Mouse (Mus musculus) gastrocnemius, postnatal 4 days (tissue): ENCODE measurements around the gene Gm10197. TPM values are rescaled to one million over a fixed set of nuclear protein-coding genes. Genes with fewer than 3 reads are reported as not detected.
"Not testable (repeated sequence)": the region's sequence is repeated elsewhere in the genome, so short reads cannot be mapped to it uniquely, and the experiment has no call there.

ENCODE experiments used
- DNase-seq, 2 experiments: peaks; one replicate each; pipeline ENCODE4 v3.0.0; 2021 to 2022; ENCODE audit warnings: low spot score in 2 of 2, mixed read lengths in 2 of 2
- long read RNA-seq, 2 experiments: library from polyadenylated mRNA; stranded (forward); transcript quantifications; one replicate each; pipeline ENCODE4 v2.0.0; 2021
- total RNA-seq, 2 experiments: library from RNA; stranded (reverse); gene quantifications; 2 replicates each; pipeline ENCODE4 v1.2.3; 2021

Gene Gm10197
- not detected for total RNA-seq
- long read RNA-seq, experiment 1 = 0 reads
- long read RNA-seq, experiment 2 = 0 reads

GRCm38 (mm10) chr19:53371666-53372065 lies at the start of gene Gm10197:
Gene Gm10197, minus strand, starts transcription at chr19:53371766.
- DNase-seq = no peak

GRCm38 (mm10) chr19:53420924-53421582 lies 49.5 kb upstream of the Gm10197 start:
- DNase-seq = peak in 1 of 2 experiments; percentile 62

GRCm38 (mm10) chr19:53419834-53420233 lies 48.3 kb upstream of the Gm10197 start:
- peak in 1 of 2 experiments; percentile 49 for DNase-seq

GRCm38 (mm10) chr19:53415198-53415597 lies 43.6 kb upstream of the Gm10197 start:
- no peak for DNase-seq

DNA sequence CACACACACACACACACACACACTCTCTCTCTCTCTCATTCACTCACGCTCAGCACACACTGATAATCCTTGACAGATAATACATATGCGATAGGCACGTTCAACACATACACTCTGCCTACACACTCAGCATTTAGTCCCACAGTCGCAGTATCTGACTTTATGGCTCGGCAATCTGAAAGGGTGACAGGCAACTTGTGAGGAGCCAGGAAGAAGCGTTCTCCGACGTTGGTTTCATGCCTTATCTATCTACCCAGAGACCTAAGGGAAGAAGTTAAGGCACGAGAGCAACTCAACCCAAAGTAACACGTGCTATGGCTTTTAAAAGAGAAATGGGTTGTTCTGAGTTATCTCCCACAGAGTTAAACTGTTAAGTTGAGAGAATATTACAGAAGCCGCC lies 43.1 kb upstream of the Gm10197 start:
- no peak for DNase-seq

DNA sequence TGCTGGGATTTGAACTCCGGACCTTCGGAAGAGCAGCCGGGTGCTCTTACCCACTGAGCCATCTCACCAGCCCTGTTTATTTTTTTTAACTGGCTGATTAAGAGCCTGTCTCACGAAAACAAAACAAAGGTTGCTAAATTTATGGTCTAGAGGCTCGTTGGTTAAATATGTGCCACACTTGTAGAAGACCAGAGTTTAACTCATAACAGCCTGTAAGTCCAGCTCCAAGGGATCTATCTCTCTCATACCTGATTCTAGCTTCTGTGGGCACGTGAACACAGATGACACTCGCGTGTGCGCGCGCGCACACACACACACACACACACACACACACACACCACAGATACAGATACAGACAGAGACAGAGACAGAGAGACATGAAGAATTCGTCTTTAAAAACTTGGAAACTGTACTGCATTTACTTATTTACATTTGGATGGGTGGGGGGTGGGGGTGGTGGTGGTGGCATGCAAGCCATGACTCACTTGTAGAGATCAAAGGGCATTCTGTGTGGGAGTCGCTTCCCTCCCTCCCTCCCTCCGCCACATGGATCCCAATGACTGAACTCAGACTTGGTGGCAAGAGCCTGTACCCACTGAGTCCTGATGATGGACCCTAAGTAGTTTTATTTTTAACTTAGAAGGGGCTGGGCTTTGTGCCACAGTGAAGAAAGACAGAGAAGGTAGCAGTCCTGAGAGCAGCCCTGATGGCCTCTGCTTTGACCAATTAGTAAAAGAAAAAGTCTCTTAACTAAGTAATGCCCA lies 42.2 kb upstream of the Gm10197 start:
- no peak for DNase-seq

- no peak for DNase-seq
These were observed 40.7 kb upstream of the Gm10197 start for GRCm38 (mm10) chr19:53412149-53412848.

DNA sequence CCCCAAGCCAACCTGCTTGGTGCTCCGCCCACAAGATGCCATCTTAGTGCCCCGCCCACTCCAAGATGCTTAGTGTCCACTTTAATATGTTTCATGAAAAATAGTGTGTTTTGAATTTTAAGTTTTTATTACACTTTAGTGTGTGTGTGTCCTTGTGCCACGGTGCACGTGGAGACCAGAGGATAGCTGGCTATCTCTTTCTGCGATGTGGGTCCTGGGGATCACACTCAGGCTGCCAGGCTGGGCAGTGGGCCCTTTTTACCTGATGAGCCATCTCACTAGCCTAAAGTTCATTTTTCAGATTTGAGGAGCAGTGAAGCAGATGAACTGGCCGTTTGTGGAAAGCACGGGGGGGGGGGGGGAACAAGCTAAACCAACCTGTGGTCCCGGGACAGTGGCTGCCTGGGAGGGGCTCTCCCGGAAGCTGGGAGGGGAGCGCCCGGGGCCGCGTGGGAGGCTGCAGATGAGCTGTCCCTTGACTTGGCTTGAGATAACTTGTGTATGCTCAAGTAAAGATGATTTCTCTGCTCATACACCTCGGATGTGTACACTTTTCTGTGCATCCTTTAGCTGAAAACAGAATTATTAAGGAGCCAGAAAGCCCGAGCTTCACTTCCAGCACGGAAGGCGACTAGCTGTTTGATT lies 38.2 kb upstream of the Gm10197 start:
- no peak for DNase-seq

GRCm38 (mm10) chr19:53408398-53408797 lies 36.8 kb upstream of the Gm10197 start:
- no peak for DNase-seq

- no peak for DNase-seq
These were observed 35.8 kb upstream of the Gm10197 start for GRCm38 (mm10) chr19:53407350-53407749.

GRCm38 (mm10) chr19:53405810-53406209 lies 34.2 kb upstream of the Gm10197 start:
- DNase-seq = no peak

DNA sequence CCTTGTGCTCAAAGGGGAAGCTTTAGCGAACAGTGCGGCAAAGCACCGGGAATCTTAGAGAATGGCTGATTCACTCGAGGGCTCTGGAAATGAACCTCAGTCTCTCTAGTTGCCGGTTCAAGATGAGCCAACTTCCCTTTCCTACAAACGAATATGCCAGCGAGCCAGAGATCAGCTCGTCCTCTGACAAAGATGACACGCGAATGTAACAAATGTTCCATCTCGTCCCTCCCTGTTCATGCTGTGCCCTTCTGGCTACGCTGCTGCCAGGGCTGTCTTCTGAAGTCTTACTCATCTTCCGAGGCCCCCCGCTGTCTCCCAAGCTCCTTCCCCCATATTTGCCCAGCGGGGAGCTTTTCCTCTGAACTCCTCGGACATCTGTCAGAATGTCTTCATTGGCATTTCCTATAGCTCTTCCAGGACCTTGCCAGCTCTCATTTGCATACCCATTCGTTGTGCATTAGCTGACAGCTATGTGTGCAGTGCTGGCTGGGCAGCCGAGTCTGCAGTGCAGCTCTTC lies 33.3 kb upstream of the Gm10197 start:
- DNase-seq = no peak

DNA sequence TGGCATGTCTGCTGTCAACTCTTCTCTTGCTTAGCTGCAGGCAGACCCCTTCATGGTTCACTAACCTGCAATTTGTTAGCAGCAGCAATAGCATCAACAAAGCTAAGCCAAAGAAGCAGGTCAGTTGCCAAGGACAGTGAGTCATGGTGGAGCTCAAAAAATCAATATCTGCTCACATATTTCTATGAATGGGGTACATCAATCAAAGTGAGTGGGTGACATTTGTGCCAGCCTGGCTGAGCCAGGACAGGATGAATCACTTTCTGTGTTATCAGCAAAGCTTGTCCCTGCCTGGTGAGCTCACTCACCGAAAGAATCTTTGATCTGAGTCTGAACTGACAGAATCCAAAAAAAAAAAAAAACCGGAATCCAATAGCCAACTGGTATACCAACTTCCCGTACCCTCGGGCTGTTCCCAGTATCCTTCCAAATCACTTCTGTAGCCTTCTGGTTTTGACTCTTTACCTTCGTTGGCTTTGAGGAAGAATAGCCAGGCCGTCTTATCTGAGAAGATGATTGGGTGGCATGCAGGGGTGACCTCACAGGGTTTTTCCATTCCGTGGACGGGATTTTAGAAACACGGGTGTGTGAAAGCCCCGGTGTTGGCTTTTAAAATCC lies 32.8 kb upstream of the Gm10197 start:
- no peak for DNase-seq

DNA sequence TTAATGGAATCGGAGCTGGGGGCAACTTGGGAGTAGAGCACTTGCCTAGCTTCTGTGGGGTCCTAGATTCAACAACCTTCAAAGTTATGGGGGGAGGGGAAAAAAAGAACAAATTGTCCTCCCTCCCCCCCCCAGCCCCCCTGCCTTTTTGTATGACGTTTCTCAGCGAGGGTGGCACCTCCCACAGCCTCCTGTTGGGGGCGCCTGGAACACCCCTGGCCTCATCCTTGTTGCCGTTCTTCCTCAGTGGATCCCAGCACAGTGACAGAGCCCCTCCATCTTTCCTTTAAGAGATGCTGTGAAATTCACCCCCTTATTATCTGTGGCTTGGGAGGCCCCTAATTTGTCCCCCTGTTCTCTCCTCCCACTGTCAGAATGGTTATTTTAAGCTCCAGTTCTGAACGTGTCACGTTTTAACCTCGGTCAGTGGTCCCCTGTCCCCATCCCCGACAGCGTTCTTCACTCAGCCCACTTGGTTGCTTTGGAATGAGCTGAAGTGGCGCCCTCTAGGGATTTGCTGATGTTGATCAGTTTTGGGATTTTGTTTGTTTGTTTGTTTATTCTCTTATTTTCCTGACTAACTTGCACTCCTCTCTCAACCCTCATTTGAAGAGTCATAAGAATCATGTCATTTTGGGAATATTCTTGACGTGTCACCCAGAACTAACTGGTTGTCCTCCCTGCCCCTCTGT lies 31.3 kb upstream of the Gm10197 start:
- DNase-seq = no peak

DNA sequence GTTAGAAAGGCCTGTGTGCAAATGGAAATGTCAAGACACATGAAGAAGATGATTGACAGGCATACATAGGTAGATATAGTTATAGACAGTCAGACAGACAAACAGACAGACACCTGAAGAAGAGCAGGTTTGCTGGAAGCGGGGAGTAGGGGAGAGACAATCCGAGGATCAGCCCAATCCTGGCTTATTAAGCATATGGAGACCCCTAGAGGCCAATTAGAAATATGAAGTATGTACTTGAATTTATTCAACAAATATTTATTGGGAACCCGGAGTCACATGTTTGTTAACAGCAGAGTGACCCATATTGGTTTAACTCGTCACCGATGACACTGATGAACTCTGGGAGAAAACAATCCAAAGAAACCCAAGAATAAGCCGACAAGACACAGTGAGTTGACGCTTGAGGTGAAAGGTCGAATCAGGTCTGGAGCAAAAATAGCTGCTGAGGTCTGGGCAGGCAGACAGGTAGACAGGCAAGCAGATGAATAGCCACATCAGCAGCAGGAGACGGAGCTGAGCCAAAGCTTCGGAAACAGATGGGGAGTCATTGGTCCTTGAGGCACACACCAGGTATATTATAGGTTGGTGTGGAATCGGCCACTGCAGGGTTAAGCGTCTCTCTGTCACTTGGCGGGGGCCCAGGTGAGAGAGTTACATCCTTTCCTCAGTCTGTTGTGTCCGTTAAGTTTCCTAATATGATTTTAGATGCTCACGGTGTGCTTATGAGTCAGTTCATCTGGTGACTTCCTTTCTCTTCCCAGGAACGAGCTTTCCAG lies 29.0 kb upstream of the Gm10197 start:
- no peak for DNase-seq

DNA sequence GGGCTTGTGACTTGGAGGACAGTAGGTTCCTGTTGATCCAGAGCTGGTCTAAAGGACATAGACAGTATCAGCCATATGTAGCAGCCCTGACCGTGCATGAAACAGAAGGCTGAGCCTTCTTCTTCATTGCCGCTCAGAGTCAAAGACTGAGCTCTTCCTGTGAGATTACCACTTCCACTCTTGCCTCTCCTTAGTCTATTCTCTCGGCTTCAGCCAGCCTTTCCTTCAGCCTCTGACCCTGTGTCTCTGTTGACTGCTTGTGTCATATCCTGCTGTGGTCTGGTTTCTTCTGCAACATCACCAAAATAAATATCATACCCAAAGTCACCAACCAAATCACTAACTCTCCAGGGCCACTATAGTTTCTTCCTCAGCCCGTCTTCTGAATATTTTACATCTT lies 27.6 kb upstream of the Gm10197 start:
- DNase-seq = no peak

DNA sequence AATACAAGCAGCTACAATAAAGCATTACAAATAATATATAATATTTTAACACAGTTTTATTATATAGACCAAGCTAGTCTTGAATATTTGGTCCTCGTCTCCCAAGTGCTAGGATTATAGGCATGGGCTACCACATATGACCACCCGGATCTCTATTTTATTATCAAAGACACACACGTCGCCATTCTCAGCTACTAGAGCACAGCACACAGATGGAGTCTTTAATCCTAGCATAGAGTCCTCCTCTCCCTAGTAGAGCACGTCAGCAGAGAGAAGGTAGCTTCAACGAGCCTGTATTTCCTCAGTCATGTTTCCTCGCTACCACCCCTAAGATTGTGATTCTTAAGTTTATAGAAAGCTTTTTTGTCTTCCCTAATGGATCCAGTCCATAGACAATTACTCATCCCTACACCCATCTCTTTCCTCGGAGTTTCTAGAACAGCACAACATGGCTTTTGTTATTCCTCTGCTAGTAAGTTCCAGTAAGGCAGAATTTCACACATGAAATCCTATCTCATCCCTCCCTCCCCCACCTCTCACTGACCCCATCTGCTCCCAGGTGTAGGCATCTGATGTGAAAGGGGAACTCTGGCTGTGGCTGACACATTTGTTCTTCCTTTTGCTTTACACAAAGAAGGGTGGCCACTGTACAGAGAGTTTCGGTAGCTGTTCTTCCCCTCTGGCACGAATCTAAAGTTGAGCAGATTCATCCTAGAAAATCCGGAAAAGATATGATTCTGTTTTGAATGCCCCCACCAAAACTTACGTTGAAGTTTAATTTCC lies 26.1 kb upstream of the Gm10197 start:
- no peak for DNase-seq

- DNase-seq = not testable (repeated sequence)
These were observed 24.2 kb upstream of the Gm10197 start for GRCm38 (mm10) chr19:53395805-53396204.

GRCm38 (mm10) chr19:53394956-53395355 lies 23.4 kb upstream of the Gm10197 start:
- not testable (repeated sequence) for DNase-seq
